Mouse (Mus musculus) stomach, embryonic 15.5 days (tissue): Measurements from ENCODE around the gene Krt42. TPM values are rescaled to one million over a fixed set of nuclear protein-coding genes. Genes with fewer than 3 reads are reported as not detected.
"Not testable (repeated sequence)": the region's sequence is repeated elsewhere in the genome, so short reads cannot be mapped to it uniquely, and the experiment has no call there.

ENCODE experiments used
- ATAC-seq: fragments of 200-750 bp; cut with Nextera tagmentation; 2 replicates; pipeline ENCODE4 v1.8.0; 2017; ENCODE audit warnings: low read depth, moderate number of reproducible peaks, moderate TSS enrichment; ENCODE audit not compliant: insufficient read depth, low FRiP score
- H3K27ac ChIP-seq: fragments of 300-500 bp; sonication (generic); 2 replicates; pipeline ENCODE4 v1.5.1; 2015; ENCODE audit warnings: mild to moderate bottlenecking, inconsistent platforms
- H3K27me3 ChIP-seq: fragments of 300-500 bp; sonication (generic); replicated peaks from 2 replicates; pipeline ENCODE4 v1.6.1; 2015; ENCODE audit warnings: inconsistent platforms
- H3K36me3 ChIP-seq: fragments of 300-500 bp; sonication (generic); 2 replicates; pipeline ENCODE4 v1.6.1; 2015; ENCODE audit warnings: inconsistent platforms
- H3K4me1 ChIP-seq: fragments of 300-500 bp; sonication (generic); 2 replicates; pipeline ENCODE4 v1.6.1; 2015; ENCODE audit warnings: inconsistent platforms
- H3K4me2 ChIP-seq: fragments of 300-500 bp; sonication (generic); 2 replicates; pipeline ENCODE4 v1.6.1; 2015; ENCODE audit warnings: mild to moderate bottlenecking, inconsistent platforms
- H3K4me3 ChIP-seq: fragments of 300-500 bp; sonication (generic); replicated peaks from 2 replicates; pipeline ENCODE4 v1.5.1; 2015; ENCODE audit warnings: inconsistent platforms
- H3K9ac ChIP-seq: fragments of 300-500 bp; sonication (generic); 2 replicates; pipeline ENCODE4 v1.6.1; 2015; ENCODE audit warnings: inconsistent platforms
- H3K9me3 ChIP-seq: fragments of 300-500 bp; sonication (generic); 2 replicates; pipeline ENCODE4 v1.6.1; 2016; ENCODE audit warnings: inconsistent platforms
- WGBS: fragments of 180-500 bp; shearing (Covaris S2); methylation state at CpG from one replicate; pipeline ENCODE4 v1.1.7; 2015; 5-methylcytosine and 5-hydroxymethylcytosine counted together
- polyA plus RNA-seq: library from polyadenylated mRNA; unstranded; fragments of >200 nt; fragmentation: Nextera tagmentation; extraction: Ambion mirVana; gene quantifications from 2 replicates; pipeline ENCODE4 v1.2.1, GENCODE M21; 2015

Krt42 gene
- polyA plus RNA-seq, 1 experiment from 2014 or later: not detected

DNA sequence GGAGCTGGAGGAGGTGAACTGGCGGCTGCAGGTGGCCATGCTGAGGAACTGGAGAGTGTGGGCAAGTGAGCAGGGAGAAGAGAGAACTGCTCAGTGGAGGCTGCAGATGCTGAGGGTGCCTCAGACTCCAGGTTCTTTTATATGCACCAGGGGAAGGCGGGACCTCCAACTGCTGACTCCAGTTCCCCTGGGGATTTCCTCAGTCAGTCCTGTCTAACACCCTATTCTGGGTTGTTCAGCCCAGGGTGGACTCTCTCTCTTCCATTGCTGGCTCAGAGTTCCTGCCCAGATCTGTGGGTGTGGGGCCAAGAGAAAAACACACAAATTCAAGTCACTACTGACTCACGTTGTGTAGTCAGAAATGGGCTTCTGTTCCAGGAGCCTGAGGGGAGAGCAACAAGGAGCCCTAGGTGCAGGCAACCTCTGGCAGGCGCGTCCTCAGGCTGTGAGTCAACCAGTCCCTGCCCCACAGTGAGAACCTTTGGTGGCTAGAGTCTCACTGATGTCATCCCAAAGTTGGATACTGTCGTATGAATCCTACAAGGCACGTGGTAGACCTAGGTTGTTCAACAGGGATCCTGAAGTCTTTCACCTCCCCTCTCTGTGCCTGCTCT lies 20.7 kb downstream of the Krt42 start, which contains the start of gene Krt16:
Gene Krt16 (minus strand): TSS at position 51 of the 614 bp plus-strand sequence.
- no peak within 1 kb of the TSS for H3K9ac ChIP-seq
- ATAC-seq: no peak
- WGBS: 78% methylated on average over 7 of the region's 7 CpGs

DNA sequence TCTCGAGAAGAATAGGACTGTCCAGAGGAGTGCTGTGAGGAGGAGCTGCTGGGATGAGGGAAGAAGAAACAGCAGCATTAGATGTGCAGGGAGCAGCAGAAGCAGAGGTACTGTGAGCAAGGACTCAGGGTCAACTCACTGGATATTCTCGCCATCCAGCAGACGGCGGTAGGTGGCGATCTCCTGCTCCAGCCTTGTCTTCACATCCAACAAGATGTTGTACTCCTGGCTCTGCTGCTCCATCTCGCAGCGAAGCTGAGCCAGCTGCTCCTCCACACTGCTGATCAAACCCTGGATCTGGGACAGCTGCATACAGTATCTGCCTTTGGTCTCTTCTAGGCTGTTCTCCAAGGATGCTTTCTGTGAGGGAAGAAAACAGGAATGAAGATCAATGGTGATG lies 23.2 kb downstream of the Krt42 start:
- not testable (repeated sequence) for H3K27me3 ChIP-seq, ATAC-seq, H3K4me2 ChIP-seq, H3K4me3 ChIP-seq, H3K9ac ChIP-seq, H3K9me3 ChIP-seq, H3K4me1 ChIP-seq, H3K27ac ChIP-seq, H3K36me3 ChIP-seq
- 70% methylated on average over 7 of the region's 7 CpGs for WGBS

More for the DNA sequence above, 20.7 kb downstream of the Krt42 start, which contains the start of gene Krt16:
- no peak within 1 kb of the TSS for H3K4me2 ChIP-seq
- H3K9me3 ChIP-seq: no peaks in the 10 kb centered on the region
- H3K27me3 ChIP-seq: no peaks in the 10 kb centered on the region
- no peak within 1 kb of the TSS for H3K27ac ChIP-seq
- H3K4me3 ChIP-seq: no peak within 1 kb of the TSS
- no peaks in the 10 kb centered on the region for H3K4me1 ChIP-seq
- H3K36me3 ChIP-seq: no peaks in the 10 kb centered on the region

DNA sequence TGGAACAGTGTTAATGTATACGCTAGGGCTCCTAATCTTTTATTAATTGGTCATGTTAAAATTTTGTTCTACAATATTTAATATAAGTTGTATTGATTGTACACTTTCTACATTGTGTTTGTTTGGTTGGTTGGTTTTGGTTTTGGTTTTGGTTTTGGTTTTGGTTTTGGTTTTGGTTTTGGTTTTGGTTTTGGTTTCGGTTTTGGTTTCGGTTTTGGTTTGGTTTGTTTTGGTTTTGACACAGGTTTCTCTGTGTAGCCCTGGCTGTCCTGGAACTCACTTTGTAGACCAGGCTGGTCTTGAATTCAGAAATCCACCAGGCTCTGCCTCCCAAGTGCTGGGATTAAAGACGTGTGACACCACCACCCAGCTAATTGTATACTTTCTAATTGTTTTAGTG lies 29.4 kb downstream of the Krt42 start:
- H3K36me3 ChIP-seq, H3K4me2 ChIP-seq, ATAC-seq, H3K9me3 ChIP-seq, H3K27me3 ChIP-seq, H3K27ac ChIP-seq, H3K4me3 ChIP-seq, H3K9ac ChIP-seq, H3K4me1 ChIP-seq: not testable (repeated sequence)
- WGBS: 86% methylated on average over 4 of the region's 4 CpGs

DNA sequence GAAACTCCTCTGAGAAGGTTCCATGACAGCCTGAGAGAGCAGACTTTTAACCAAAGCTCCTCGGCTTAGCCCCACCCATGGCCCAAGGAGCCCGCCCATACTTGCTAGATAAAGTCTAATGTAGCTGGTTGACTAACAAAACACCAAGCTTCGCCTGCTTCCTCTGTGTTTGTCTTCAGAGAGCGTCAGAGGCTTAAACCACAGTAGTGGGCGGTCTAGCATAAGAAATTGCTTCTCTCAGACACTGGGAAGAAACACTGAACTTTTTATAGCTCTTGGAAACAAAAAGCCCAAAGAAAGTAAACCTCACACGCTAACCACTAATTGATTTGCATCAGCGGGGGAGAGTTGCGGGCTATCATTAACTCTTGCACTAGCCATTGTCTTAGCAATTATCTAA lies 47.9 kb downstream of the Krt42 start:
- Histone ChIP-seq H3K9ac (no peak overlapping the region), H3K9me3 (no peaks in the 10 kb centered on the region; the same call in 1 of the 2 replicates), H3K27me3 (no peaks in the 10 kb centered on the region), H3K27ac (no peak overlapping the region), H3K36me3 (no peaks in the 10 kb centered on the region), H3K4me1 (no peaks in the 10 kb centered on the region), H3K4me2 (no peak overlapping the region), H3K4me3 (no peak overlapping the region)
- ATAC-seq: no peak
- WGBS: 63% methylated on average over 8 of the region's 8 CpGs

DNA sequence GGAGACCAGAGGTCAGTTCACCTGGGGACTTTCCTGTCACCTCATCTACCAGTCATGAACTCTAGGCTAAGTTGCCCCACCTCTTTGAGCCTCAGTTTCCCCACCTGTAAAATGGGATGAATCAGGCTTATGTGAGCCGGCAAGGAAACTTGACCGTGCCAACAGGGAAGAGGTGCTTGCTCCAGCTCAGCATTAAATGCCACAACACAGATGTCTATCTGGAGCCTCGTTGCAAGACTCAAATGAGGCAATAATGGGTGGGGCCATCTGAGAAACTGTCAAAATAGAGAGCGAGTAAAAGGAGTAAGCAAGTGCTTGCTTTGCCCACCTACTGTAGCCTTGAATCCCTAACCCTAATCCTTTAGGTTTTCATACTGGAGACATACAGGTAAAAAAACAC lies 50.4 kb downstream of the Krt42 start:
- H3K36me3 ChIP-seq: no peaks in the 10 kb centered on the region
- H3K9ac ChIP-seq: no peak overlapping the region
- no peak overlapping the region for H3K4me2 ChIP-seq
- 76% methylated on average over 4 of the region's 4 CpGs for WGBS
- ATAC-seq: no peak
- H3K27me3 ChIP-seq: no peaks in the 10 kb centered on the region
- no peaks in the 10 kb centered on the region for H3K9me3 ChIP-seq
- no peaks in the 10 kb centered on the region for H3K4me1 ChIP-seq
- H3K27ac ChIP-seq: no peak overlapping the region
- H3K4me3 ChIP-seq: no peak overlapping the region

Other genes with a start within 250 kb of the Krt42 start
- not detected in 2 replicates for gene Krt33b, start 240.0 kb downstream of the Krt42 start, polyA plus RNA-seq
- 0.41 and 0.91 TPM in 2 replicates for gene Krt34, start 228.3 kb downstream of the Krt42 start, polyA plus RNA-seq
- 0.46 and 0.69 TPM in 2 replicates for gene Krt31, start 219.3 kb downstream of the Krt42 start, polyA plus RNA-seq
- not detected in 2 replicates for gene Krt32, start 181.6 kb downstream of the Krt42 start, polyA plus RNA-seq
- 0.32 TPM in 1 of 2 replicates, not detected in the other for gene Krt35, start 173.6 kb downstream of the Krt42 start, polyA plus RNA-seq
- gene Krt36, start 164.2 kb downstream of the Krt42 start, polyA plus RNA-seq: 0.13 and 0.37 TPM in 2 replicates
- gene Krt13, start 148.3 kb downstream of the Krt42 start, polyA plus RNA-seq: 397 and 779 TPM in 2 replicates
- 698 and 1,006 TPM in 2 replicates for gene Krt15, start 133.9 kb downstream of the Krt42 start, polyA plus RNA-seq
- 796 and 889 TPM in 2 replicates for gene Krt19, start 121.2 kb downstream of the Krt42 start, polyA plus RNA-seq
- not detected in 2 replicates for gene Krt9, start 76.6 kb downstream of the Krt42 start, polyA plus RNA-seq
- gene Krt14, start 62.3 kb downstream of the Krt42 start, polyA plus RNA-seq: 17.3 and 25.8 TPM in 2 replicates
- 0.68 and 0.80 TPM in 2 replicates for gene Krt16, start 21.0 kb downstream of the Krt42 start, polyA plus RNA-seq
- gene Krt17, start 8.8 kb downstream of the Krt42 start, polyA plus RNA-seq: 24.8 and 28.8 TPM in 2 replicates
- gene Eif1, start 50.0 kb upstream of the Krt42 start, polyA plus RNA-seq: 1,590 and 1,651 TPM in 2 replicates
- 15.1 and 16.3 TPM in 2 replicates for gene Gast, start 64.5 kb upstream of the Krt42 start, polyA plus RNA-seq
- gene Hap1, start 86.3 kb upstream of the Krt42 start, polyA plus RNA-seq: 15.5 and 16.7 TPM in 2 replicates
- 163 and 173 TPM in 2 replicates for gene Jup, start 127.9 kb upstream of the Krt42 start, polyA plus RNA-seq
- 57.6 and 61.7 TPM in 2 replicates for gene P3h4, start 145.0 kb upstream of the Krt42 start, polyA plus RNA-seq
- 89.1 and 100 TPM in 2 replicates for gene Fkbp10, start 145.8 kb upstream of the Krt42 start, polyA plus RNA-seq
- gene Nt5c3b, start 171.9 kb upstream of the Krt42 start, polyA plus RNA-seq: 108 TPM in 2 replicates
- gene Klhl10, start 172.0 kb upstream of the Krt42 start, polyA plus RNA-seq: 0.51 and 0.59 TPM in 2 replicates
- gene Klhl11, start 202.9 kb upstream of the Krt42 start, polyA plus RNA-seq: 7.4 and 8.1 TPM in 2 replicates